In genomic region chr14:46389438-46390248, GRCm38 (mm10) we compare ENCODE assay signal across 9 mouse cellular contexts. TPM values are rescaled to one million over a fixed set of nuclear protein-coding genes. Genes with fewer than 3 reads are reported as not detected.
DNase-seq lines count a peak whose midpoint lies in the region; ATAC-seq and TF ChIP-seq lines count a peak whose summit lies in the region.
"Had no signal": no experiment of that assay in that cellular context is flagged by ENCODE, and none has a peak within 500 bp of the region (broad histone marks: within the 10 kb centered on the region; RNA-seq: fewer than 3 reads in every experiment).

No protein-coding gene starts in this region.

- H3K27ac ChIP-seq in liver, adult 2 months (replicated peaks; ENCODE audit: insufficient read depth, low read depth, low read length), result no peak overlapping the region
- H3K27ac ChIP-seq in forebrain, embryonic 12.5 days, result 0 out of 2 replicates have a peak overlapping the region, but pooled peaks have one; percentile 11
- H3K27ac ChIP-seq in limb, embryonic 12.5 days, result peak overlapping the region; percentile 73
- H3K27ac ChIP-seq in neural tube, embryonic 13.5 days (replicated peaks), result no peak overlapping the region
- H3K27ac ChIP-seq in thymus, adult 2 months (ENCODE audit: control insufficient read depth, insufficient read depth, low read length), result no peak overlapping the region

- no peak for TF ChIP-seq POLR2A in liver, adult 2 months (IDR thresholded peaks at IDR 0.05; ENCODE audit: extremely low read depth, insufficient read depth, low read length)
- no peak for TF ChIP-seq POLR2A in thymus, adult 2 months (IDR thresholded peaks at IDR 0.05; ENCODE audit: control insufficient read depth, extremely low read depth, insufficient read depth, low read length, poor library complexity)

- no peak for TF ChIP-seq CTCF in liver, adult 2 months (IDR thresholded peaks at IDR 0.05; ENCODE audit: low read depth, low read length)
- no peak for TF ChIP-seq CTCF in thymus, adult 2 months (IDR thresholded peaks at IDR 0.05; ENCODE audit: borderline replicate concordance, control insufficient read depth, extremely low read depth, insufficient read depth, low read length, poor library complexity)

- H3K36me3 ChIP-seq in liver, adult 2 months (ENCODE audit: control insufficient read depth, insufficient read depth, low read length), result no peaks in the 10 kb centered on the region
- H3K36me3 ChIP-seq in forebrain, embryonic 12.5 days (replicated peaks), result no peaks in the 10 kb centered on the region
- no peaks in the 10 kb centered on the region for H3K36me3 ChIP-seq in limb, embryonic 12.5 days
- no peaks in the 10 kb centered on the region for H3K36me3 ChIP-seq in neural tube, embryonic 13.5 days
- no peaks in the 10 kb centered on the region for H3K36me3 ChIP-seq in thymus, adult 2 months (ENCODE audit: control insufficient read depth, insufficient read depth, low read length)

- 20% methylated on average over 24 of the region's 24 CpGs for WGBS in liver, adult 2 months
- 6% methylated on average over 24 of the region's 24 CpGs for WGBS in forebrain, embryonic 12.5 days
- WGBS in limb, embryonic 12.5 days, result 2% methylated on average over 24 of the region's 24 CpGs
- 6% methylated on average over 24 of the region's 24 CpGs for WGBS in neural tube, embryonic 13.5 days
- WGBS in thymus, adult 2 months, result 18% methylated on average over 24 of the region's 24 CpGs

- no peak for ATAC-seq in forebrain, embryonic 12.5 days (ENCODE audit: low FRiP score)
- ATAC-seq in limb, embryonic 12.5 days (ENCODE audit: insufficient number of reproducible peaks, insufficient read depth, low FRiP score, low TSS enrichment, low read depth), result no peak
- ATAC-seq in neural tube, embryonic 13.5 days (ENCODE audit: low read depth), result no peak
- ATAC-seq: Patski had no signal

- no peaks in the 10 kb centered on the region for H3K9me3 ChIP-seq in forebrain, embryonic 12.5 days
- H3K9me3 ChIP-seq in limb, embryonic 12.5 days, result no peaks in the 10 kb centered on the region
- H3K9me3 ChIP-seq in neural tube, embryonic 13.5 days, result no peaks in the 10 kb centered on the region

- H3K4me3 ChIP-seq in liver, adult 2 months (ENCODE audit: insufficient read depth, low read depth, low read length), result peak overlapping the region; percentile 65
- peak overlapping the region; percentile 31 for H3K4me3 ChIP-seq in forebrain, embryonic 12.5 days (replicated peaks)
- H3K4me3 ChIP-seq in limb, embryonic 12.5 days (replicated peaks), result peak overlapping the region; percentile 57
- peak overlapping the region; percentile 56 for H3K4me3 ChIP-seq in neural tube, embryonic 13.5 days
- H3K4me3 ChIP-seq in thymus, adult 2 months (ENCODE audit: control insufficient read depth, insufficient read depth, low read length), result no peak overlapping the region

- peaks cover 6% of the 10 kb centered on the region; the same call in 1 of the 2 replicates for H3K4me1 ChIP-seq in liver, adult 2 months (ENCODE audit: control insufficient read depth, insufficient read depth, low read length)
- peaks cover 44% of the 10 kb centered on the region for H3K4me1 ChIP-seq in forebrain, embryonic 12.5 days
- H3K4me1 ChIP-seq in limb, embryonic 12.5 days (replicated peaks), result peaks cover 40% of the 10 kb centered on the region
- H3K4me1 ChIP-seq in neural tube, embryonic 13.5 days (replicated peaks), result peaks cover 57% of the 10 kb centered on the region
- no peaks in the 10 kb centered on the region for H3K4me1 ChIP-seq in thymus, adult 2 months (replicated peaks; ENCODE audit: control insufficient read depth, insufficient read depth, low read length)

- 0 out of 2 replicates have a peak, but pooled peaks cover 2% of the 10 kb centered on the region for H3K27me3 ChIP-seq in liver, adult 2 months (ENCODE audit: control insufficient read depth, insufficient read depth, low read length)
- peaks cover 82% of the 10 kb centered on the region for H3K27me3 ChIP-seq in forebrain, embryonic 12.5 days
- H3K27me3 ChIP-seq in limb, embryonic 12.5 days, result peaks cover 42% of the 10 kb centered on the region
- H3K27me3 ChIP-seq in neural tube, embryonic 13.5 days, result peaks cover 87% of the 10 kb centered on the region
- H3K27me3 ChIP-seq in thymus, adult 2 months (ENCODE audit: control insufficient read depth, insufficient read depth, low read length), result peaks cover 4% of the 10 kb centered on the region
- H3K27me3 ChIP-seq: Patski had no signal

- no peak for DNase-seq in liver, adult 2 months (ENCODE audit: extremely low read depth, low read depth, low spot score)
- DNase-seq in liver, result no peak
- no peak for DNase-seq in thymus, adult 2 months
- DNase-seq in thymus, adult 18-20 months, result no peak
- no peak for DNase-seq in cerebellum, postnatal 36 days

- H3K79me2 ChIP-seq in liver, adult 2 months (ENCODE audit: control insufficient read depth, insufficient read depth, low read length), result no peaks in the 10 kb centered on the region

- peak overlapping the region; percentile 49 for H3K4me2 ChIP-seq in forebrain, embryonic 12.5 days
- H3K4me2 ChIP-seq in limb, embryonic 12.5 days, result peak overlapping the region; percentile 82
- peak overlapping the region; percentile 50 for H3K4me2 ChIP-seq in neural tube, embryonic 13.5 days

- peak overlapping the region; percentile 46 for H3K9ac ChIP-seq in liver, adult 2 months (ENCODE audit: low read depth, low read length)
- no peak overlapping the region for H3K9ac ChIP-seq in forebrain, embryonic 12.5 days
- H3K9ac ChIP-seq in limb, embryonic 12.5 days (replicated peaks), result peak overlapping the region; percentile 61
- H3K9ac ChIP-seq in neural tube, embryonic 13.5 days, result peak overlapping the region; percentile 54; the same call in 1 of the 2 replicates

RNA-seq across cellular contexts. Expression of gene Bmp4, which starts 0.8 kb away (rescaled TPM):
- total RNA-seq in liver, adult 2 months (2014; rRNA removed), result 1.8 and 10.5 TPM in 2 replicates
- polyA plus RNA-seq in liver, adult 2 months (2012; rRNA removed), result 5.2 and 10.0 TPM in 2 replicates
- polyA plus RNA-seq in forebrain, embryonic 12.5 days (2016; fragmentation: Nextera tagmentation; extraction: Ambion mirVana), result 8.6 and 13.4 TPM in 2 replicates
- 35.4 and 46.7 TPM in 2 replicates for polyA plus RNA-seq in limb, embryonic 12.5 days (2016; fragmentation: Nextera tagmentation; extraction: Ambion mirVana)
- 7.3 and 8.4 TPM in 2 replicates for polyA plus RNA-seq in neural tube, embryonic 13.5 days (2015; fragmentation: Nextera tagmentation; extraction: Ambion mirVana)
- polyA plus RNA-seq in thymus, adult 2 months (2012; rRNA removed), result 5.0 and 12.2 TPM in 2 replicates

RNA-seq across cellular contexts. Expression of gene Gm15217, which starts 10.4 kb away (rescaled TPM):
- total RNA-seq in liver, adult 2 months (2014; rRNA removed), result not detected in 2 replicates
- polyA plus RNA-seq in liver, adult 2 months (2012; rRNA removed), result not detected in 2 replicates
- not detected in 2 replicates for polyA plus RNA-seq in forebrain, embryonic 12.5 days (2016; fragmentation: Nextera tagmentation; extraction: Ambion mirVana)
- polyA plus RNA-seq in limb, embryonic 12.5 days (2016; fragmentation: Nextera tagmentation; extraction: Ambion mirVana), result not detected in 2 replicates
- polyA plus RNA-seq in neural tube, embryonic 13.5 days (2015; fragmentation: Nextera tagmentation; extraction: Ambion mirVana), result not detected in 2 replicates
- polyA plus RNA-seq in thymus, adult 2 months (2012; rRNA removed), result not detected in 2 replicates
- polyA plus RNA-seq: Patski had no signal

Comparison
In these comparisons a context has a peak if more than half of its experiments do, and no peak if none do; other contexts are left out.
1. H3K27ac ChIP-seq: peak in forebrain, embryonic 12.5 days (single experiment) and limb, embryonic 12.5 days (single experiment); none in liver, adult 2 months (single experiment), neural tube, embryonic 13.5 days (single experiment) and thymus, adult 2 months (single experiment).
2. Peak in every context shown above with its lines, with median percentiles within 50 percentile points of each other: H3K4me2 ChIP-seq.